Mouse (Mus musculus) embryonic facial prominence, embryonic 10.5 days (tissue): ENCODE results near the gene Iscu. TPM values are rescaled to one million over a fixed set of nuclear protein-coding genes. Genes with fewer than 3 reads are reported as not detected.
"Not testable (repeated sequence)": the region's sequence is repeated elsewhere in the genome, so short reads cannot be mapped to it uniquely, and the experiment has no call there.

Experiments
- DNase-seq: peaks from one replicate; pipeline ENCODE4 v3.0.0-alpha.2; 2017; ENCODE audit warnings: low spot score
- H3K27ac ChIP-seq: fragments of 300-500 bp; sonication (generic); replicated peaks from 2 replicates; pipeline ENCODE4 v1.5.1; 2016; ENCODE audit warnings: mild to moderate bottlenecking
- H3K27me3 ChIP-seq: fragments of 300-500 bp; sonication (generic); replicated peaks from 2 replicates; pipeline ENCODE4 v1.6.1; 2016; ENCODE audit warnings: low read depth, mild to moderate bottlenecking; ENCODE audit not compliant: poor library complexity, severe bottlenecking
- H3K36me3 ChIP-seq: fragments of 300-500 bp; sonication (generic); replicated peaks from 2 replicates; pipeline ENCODE4 v1.6.1; 2016; ENCODE audit warnings: mild to moderate bottlenecking, moderate library complexity
- H3K4me1 ChIP-seq: fragments of 300-500 bp; sonication (generic); 2 replicates; pipeline ENCODE4 v1.6.1; 2016
- H3K4me3 ChIP-seq: fragments of 300-500 bp; sonication (generic); 2 replicates; pipeline ENCODE4 v1.5.1; 2016; ENCODE audit warnings: mild to moderate bottlenecking, moderate library complexity
- H3K9me3 ChIP-seq: fragments of 300-500 bp; sonication (generic); 2 replicates; pipeline ENCODE4 v1.6.1; 2016; ENCODE audit warnings: mild to moderate bottlenecking
- WGBS: fragments of 180-500 bp; shearing (Covaris S2); methylation state at CpG from one replicate; pipeline ENCODE4 v1.1.7; 2016; 5-methylcytosine and 5-hydroxymethylcytosine counted together
- polyA plus RNA-seq: library from polyadenylated mRNA; unstranded; fragments of >200 nt; fragmentation: Nextera tagmentation; extraction: Ambion mirVana; gene quantifications from 2 replicates; pipeline ENCODE4 v1.2.1, GENCODE M21; 2016

Iscu gene
- polyA plus RNA-seq, 1 experiment from 2014 or later = 103 TPM

GRCm38 (mm10) chr5:113798525-113798924, 26.0 kb downstream of the Iscu start:
- H3K27me3 ChIP-seq = peaks cover 33% of the 10 kb centered on the region
- H3K9me3 ChIP-seq = no peaks in the 10 kb centered on the region
- peak overlapping the region; percentile 65 for H3K4me3 ChIP-seq
- WGBS = 76% methylated on average over 9 of the region's 9 CpGs
- DNase-seq = no peak
- H3K4me1 ChIP-seq = peaks cover 77% of the 10 kb centered on the region
- H3K36me3 ChIP-seq = peaks cover 25% of the 10 kb centered on the region
- H3K27ac ChIP-seq = peak overlapping the region; percentile 86

DNA sequence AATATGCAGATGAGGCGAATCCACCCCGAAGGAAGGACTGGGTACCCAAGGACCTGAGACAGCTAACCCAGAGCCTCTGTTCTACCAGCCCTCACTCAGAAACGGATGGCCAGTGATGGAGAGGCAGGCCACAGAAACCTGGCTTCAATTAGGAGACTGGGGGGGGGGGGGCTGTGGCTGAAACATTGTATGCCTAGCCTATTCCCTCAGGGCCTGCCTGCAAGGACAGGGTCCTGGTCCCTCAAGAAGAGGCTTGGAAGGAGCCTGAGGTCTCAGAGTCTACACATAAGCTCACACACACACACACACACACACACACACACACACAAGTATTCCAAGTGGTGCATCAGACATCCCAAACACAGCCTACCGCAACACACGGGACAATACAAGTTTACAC, 27.1 kb downstream of the Iscu start:
- H3K4me1 ChIP-seq = peaks cover 77% of the 10 kb centered on the region

DNA sequence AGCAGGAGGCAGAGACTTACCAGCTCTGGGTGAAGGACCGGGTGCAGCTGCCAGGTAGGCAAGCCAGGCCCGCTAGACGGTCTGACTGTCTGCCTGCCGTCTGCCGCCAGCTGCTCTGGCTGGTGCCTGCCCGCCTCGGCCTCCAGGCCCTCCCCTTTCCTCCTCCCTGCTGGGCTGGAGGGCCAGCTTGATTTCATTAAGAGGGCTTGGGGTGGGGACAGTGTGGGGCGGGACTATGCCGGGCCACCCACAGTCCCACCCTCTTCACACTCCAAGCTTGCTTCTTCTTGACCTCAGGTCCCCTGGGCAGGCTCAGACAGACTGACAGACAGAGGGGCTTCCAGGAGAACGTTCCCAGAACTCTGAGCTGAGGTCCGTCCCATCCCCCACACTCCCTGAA, 27.7 kb downstream of the Iscu start, which contains the start of gene Tmem119:
Gene Tmem119, minus strand, starts transcription at position 237 of the 400 bp plus-strand sequence.
- no peaks in the 10 kb centered on the region for H3K9me3 ChIP-seq
- H3K36me3 ChIP-seq = peaks cover 7% of the 10 kb centered on the region
- DNase-seq = peak; percentile 93
- peak within 1 kb of the TSS; percentile 65 for H3K4me3 ChIP-seq
- H3K27ac ChIP-seq = peak within 1 kb of the TSS; percentile 86
- WGBS = 1% methylated on average over 11 of the region's 11 CpGs
- peaks cover 25% of the 10 kb centered on the region for H3K27me3 ChIP-seq
- peaks cover 71% of the 10 kb centered on the region for H3K4me1 ChIP-seq

More for the DNA sequence above, 27.1 kb downstream of the Iscu start:
- Histone ChIP-seq H3K27ac (peak overlapping the region; percentile 86), H3K9me3 (no peaks in the 10 kb centered on the region), H3K4me3 (peak overlapping the region; percentile 65), H3K36me3 (peaks cover 13% of the 10 kb centered on the region), H3K27me3 (peaks cover 29% of the 10 kb centered on the region)
- 20% methylated on average over 5 of the region's 5 CpGs for WGBS
- peak; percentile 76 for DNase-seq

DNA sequence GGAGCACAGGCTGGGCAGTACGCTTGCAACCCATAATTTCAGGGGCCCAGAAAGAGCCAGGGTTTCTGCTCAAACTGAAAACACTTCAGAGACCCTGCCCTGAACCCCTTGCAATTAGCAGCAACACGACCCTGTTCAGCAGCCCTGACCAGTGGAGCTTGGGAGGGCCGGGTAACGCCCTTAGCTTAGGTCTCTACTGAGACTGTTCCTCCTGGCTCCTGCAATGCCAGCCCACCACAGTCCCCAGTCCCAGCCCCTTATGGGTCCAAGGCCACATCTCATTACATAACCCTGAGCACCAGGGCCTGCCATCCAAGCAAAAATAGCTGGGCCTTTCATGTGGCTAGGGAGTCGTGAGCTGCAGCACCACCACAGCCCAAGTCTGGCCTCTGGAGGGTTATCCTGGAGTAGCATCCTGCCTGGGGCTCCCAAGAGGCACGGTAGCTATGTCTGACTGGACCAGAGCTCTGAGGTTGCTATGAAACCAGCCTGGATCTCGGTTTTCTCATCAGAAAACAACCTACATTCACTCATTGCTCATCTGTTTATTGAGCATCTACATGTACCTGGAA, 31.9 kb downstream of the Iscu start:
- H3K36me3 ChIP-seq = no peaks in the 10 kb centered on the region
- 62% methylated on average over 7 of the region's 7 CpGs for WGBS
- no peaks in the 10 kb centered on the region for H3K9me3 ChIP-seq
- no peak overlapping the region; the same call in 1 of the 2 replicates for H3K27ac ChIP-seq
- peaks cover 3% of the 10 kb centered on the region; the same call in 1 of the 2 replicates for H3K27me3 ChIP-seq
- H3K4me3 ChIP-seq = no peak overlapping the region
- H3K4me1 ChIP-seq = peaks cover 61% of the 10 kb centered on the region
- DNase-seq = no peak

DNA sequence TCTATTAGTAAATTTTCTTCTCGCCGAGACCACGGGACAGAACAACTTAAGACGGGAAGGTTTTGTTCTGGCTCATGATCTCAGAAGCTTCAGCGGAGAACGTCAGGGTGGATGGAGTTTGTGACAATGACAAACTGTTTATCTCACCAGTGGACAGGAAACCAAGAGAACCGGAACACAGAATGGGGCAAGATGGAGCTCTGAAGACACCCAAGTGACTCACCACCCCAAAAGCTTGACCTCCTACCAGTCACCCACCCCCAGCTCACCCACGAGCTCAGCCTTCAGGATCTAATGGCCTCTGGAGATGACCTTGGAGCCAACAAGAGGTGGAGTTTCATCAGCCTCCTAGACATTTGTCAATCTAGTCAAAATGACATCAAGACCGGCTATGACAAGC, 32.8 kb downstream of the Iscu start:
- H3K36me3 ChIP-seq = no peaks in the 10 kb centered on the region
- no peak overlapping the region for H3K27ac ChIP-seq
- H3K9me3 ChIP-seq = no peaks in the 10 kb centered on the region; the same call in 1 of the 2 replicates
- 89% methylated on average over 9 of the region's 9 CpGs for WGBS
- H3K4me3 ChIP-seq = no peak overlapping the region
- no peak for DNase-seq
- H3K27me3 ChIP-seq = no peaks in the 10 kb centered on the region
- peaks cover 53% of the 10 kb centered on the region for H3K4me1 ChIP-seq

DNA sequence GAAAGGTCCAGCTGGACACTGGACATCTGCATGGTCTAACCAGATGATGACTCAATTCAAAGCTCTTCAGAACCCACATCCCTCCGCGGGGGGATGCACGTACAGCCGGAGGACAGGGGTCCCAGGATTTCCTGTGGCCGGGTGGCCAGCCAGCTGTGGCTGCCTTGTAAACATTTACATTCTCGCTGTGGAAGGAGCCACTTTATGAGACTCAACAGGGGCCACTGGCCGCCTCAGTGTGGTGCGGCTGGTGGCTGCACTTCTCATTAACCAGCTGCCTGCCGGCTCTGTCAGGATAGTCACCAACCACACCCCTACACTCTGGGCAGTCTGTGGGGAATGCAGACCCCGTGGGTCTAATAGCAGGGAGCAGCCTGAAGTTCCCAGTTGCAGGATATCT, 33.9 kb downstream of the Iscu start:
- Histone ChIP-seq H3K27me3 (no peaks in the 10 kb centered on the region), H3K4me1 (peaks cover 47% of the 10 kb centered on the region), H3K36me3 (no peaks in the 10 kb centered on the region), H3K4me3 (no peak overlapping the region), H3K27ac (peak overlapping the region; percentile 7), H3K9me3 (peaks cover 2% of the 10 kb centered on the region; the same call in 1 of the 2 replicates)
- no peak for DNase-seq
- WGBS = 30% methylated on average over 10 of the region's 10 CpGs

DNA sequence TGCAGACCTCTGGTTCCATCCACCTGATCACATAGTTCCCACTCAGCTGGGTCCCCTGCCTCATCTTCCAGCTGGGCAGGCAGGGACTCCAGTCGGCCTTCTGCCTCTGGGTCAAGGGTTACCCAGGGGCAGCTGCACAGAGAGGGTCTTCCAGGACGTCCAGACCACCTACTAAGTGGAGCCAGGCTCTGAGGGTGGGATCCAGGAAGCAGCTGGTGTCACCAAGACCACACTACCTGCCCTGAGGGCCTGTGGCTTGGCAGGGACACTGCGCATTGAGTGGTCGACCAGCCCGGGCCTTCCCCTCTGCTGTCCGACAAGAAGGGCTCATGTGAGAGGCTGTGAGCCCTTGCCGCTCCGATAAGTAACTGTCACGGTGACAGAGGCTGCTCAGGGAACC, 35.2 kb downstream of the Iscu start:
- Histone ChIP-seq H3K27ac (peak overlapping the region; percentile 84), H3K36me3 (no peaks in the 10 kb centered on the region), H3K9me3 (peaks cover 2% of the 10 kb centered on the region; the same call in 1 of the 2 replicates), H3K27me3 (no peaks in the 10 kb centered on the region), H3K4me3 (peak overlapping the region; percentile 33; the same call in 1 of the 2 replicates), H3K4me1 (peaks cover 47% of the 10 kb centered on the region)
- 30% methylated on average over 9 of the region's 9 CpGs for WGBS
- peak; percentile 61 for DNase-seq

GRCm38 (mm10) chr5:113808177-113808576, 35.6 kb downstream of the Iscu start:
- Histone ChIP-seq H3K27me3 (no peaks in the 10 kb centered on the region), H3K9me3 (peaks cover 2% of the 10 kb centered on the region; the same call in 1 of the 2 replicates), H3K4me1 (peaks cover 47% of the 10 kb centered on the region), H3K27ac (peak overlapping the region; percentile 84), H3K36me3 (no peaks in the 10 kb centered on the region), H3K4me3 (peak overlapping the region; percentile 33; the same call in 1 of the 2 replicates)
- WGBS = 46% methylated on average over 2 of the region's 2 CpGs
- DNase-seq = peak; percentile 80

DNA sequence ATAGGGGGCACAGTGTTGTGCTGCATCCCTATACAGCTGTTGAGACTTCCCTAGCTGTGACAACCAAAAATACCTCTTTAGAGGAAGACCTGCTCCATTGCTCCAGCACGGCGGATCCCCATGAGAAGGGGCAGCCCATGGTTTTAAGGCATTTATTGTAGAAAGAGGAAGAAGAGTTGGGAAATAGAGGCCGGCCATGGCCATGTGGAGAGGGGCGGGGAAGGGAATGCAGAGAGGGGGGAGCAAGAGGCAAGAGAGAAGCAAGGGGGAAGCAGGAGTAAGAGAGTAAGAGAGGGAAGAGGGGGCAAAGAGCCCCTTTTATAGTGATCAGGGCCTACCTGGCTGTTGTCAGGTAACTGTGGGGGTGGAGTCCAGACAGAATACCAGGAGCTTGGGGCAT, 37.6 kb downstream of the Iscu start:
- WGBS = 88% methylated on average over 4 of the region's 4 CpGs
- no peaks in the 10 kb centered on the region for H3K36me3 ChIP-seq
- H3K4me1 ChIP-seq = peaks cover 42% of the 10 kb centered on the region
- peaks cover 2% of the 10 kb centered on the region; the same call in 1 of the 2 replicates for H3K9me3 ChIP-seq
- no peak overlapping the region for H3K27ac ChIP-seq
- H3K4me3 ChIP-seq = no peak overlapping the region
- no peak for DNase-seq
- H3K27me3 ChIP-seq = peaks cover 13% of the 10 kb centered on the region; the same call in 1 of the 2 replicates

DNA sequence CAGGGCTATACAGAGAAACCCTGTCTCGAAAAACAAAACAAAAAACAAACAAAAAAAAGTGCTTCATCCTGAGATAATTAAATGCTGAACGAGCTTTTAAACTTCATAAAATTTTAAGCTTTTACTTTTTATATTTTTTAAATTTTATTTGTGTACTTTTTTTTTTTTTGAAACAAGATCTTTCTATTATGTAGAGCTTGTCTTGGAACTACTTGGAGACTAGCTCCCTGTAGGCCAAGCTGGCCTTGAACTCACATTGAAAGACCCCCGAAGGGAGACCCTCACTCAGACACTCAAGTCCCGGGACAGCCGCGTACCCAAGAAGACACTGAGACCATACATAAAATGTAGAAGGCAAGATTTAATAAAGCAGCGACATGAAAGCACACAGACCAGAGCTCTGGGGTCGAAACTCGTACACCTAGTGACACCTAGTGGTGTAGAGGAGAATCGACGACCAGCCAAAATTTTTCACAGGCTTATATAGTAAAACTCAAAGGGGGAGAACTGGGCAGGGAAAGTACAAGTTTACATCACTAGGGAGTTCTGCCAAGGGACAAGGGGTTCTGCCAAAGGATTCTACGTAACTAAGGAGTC, 39.4 kb downstream of the Iscu start:
- H3K36me3 ChIP-seq, H3K4me3 ChIP-seq, H3K27ac ChIP-seq, DNase-seq, H3K9me3 ChIP-seq: not testable (repeated sequence)
- H3K4me1 ChIP-seq = peaks cover 44% of the 10 kb centered on the region
- WGBS = 24% methylated on average over 11 of the region's 12 CpGs
- H3K27me3 ChIP-seq = peaks cover 13% of the 10 kb centered on the region; the same call in 1 of the 2 replicates

DNA sequence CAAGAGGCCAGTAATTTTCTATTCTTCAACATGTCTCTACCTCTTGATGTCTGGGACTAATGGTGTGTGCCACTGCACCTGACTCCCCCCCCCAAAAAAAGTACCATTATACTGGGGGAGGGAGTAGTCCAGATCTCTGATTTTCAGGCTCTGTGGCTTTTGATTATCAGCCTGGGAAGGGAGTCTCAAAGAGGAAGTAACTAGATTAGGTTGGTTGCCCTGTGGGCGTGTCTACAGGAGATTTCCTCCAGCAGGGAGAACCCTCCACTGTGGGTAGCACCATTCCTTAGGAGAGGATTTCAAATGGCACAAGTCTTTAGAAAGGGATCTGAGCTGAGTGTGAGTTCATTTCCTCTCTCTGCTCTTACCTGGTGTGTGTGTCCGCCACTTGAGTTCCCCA, 40.1 kb downstream of the Iscu start:
- Histone ChIP-seq H3K36me3 (no peaks in the 10 kb centered on the region), H3K27ac (no peak overlapping the region), H3K9me3 (peaks cover 2% of the 10 kb centered on the region; the same call in 1 of the 2 replicates), H3K4me3 (no peak overlapping the region), H3K27me3 (peaks cover 13% of the 10 kb centered on the region; the same call in 1 of the 2 replicates), H3K4me1 (peaks cover 37% of the 10 kb centered on the region)
- no peak for DNase-seq
- 85% methylated on average over 2 of the region's 2 CpGs for WGBS

GRCm38 (mm10) chr5:113813608-113814007, 41.1 kb downstream of the Iscu start:
- no peak overlapping the region for H3K27ac ChIP-seq
- no peak for DNase-seq
- 25% methylated on average over 9 of the region's 9 CpGs for WGBS
- H3K4me3 ChIP-seq = no peak overlapping the region
- no peaks in the 10 kb centered on the region for H3K36me3 ChIP-seq
- H3K27me3 ChIP-seq = peaks cover 15% of the 10 kb centered on the region; the same call in 1 of the 2 replicates
- H3K9me3 ChIP-seq = peaks cover 2% of the 10 kb centered on the region; the same call in 1 of the 2 replicates
- peaks cover 29% of the 10 kb centered on the region for H3K4me1 ChIP-seq
